Mouse (Mus musculus) cerebellum, postnatal 25 days (tissue): ENCODE measurements around the gene Sfi1.
"Not testable (repeated sequence)": the region's sequence is repeated elsewhere in the genome, so short reads cannot be mapped to it uniquely, and the experiment has no call there.

Source experiments
- DNase-seq, 2 experiments: peaks; one replicate each; pipeline ENCODE4 v3.0.0; 2021; ENCODE audit warnings: mixed read lengths in 2 of 2

Gene Sfi1

GRCm38 (mm10) chr11:3101072-3101874 lies 92.0 kb downstream of the Sfi1 start:
- no peak for DNase-seq

- not testable (repeated sequence) for DNase-seq
Measured at GRCm38 (mm10) chr11:3100066-3100645, 93.1 kb downstream of the Sfi1 start.
